Mouse (Mus musculus) limb, embryonic 13.5 days (tissue): ENCODE results near the gene Akap1. TPM values are rescaled to one million over a fixed set of nuclear protein-coding genes. Genes with fewer than 3 reads are reported as not detected.
A peak's percentile ranks its signal among the peaks of the same experiment; 100 is the strongest.
"Not testable (repeated sequence)": the region's sequence is repeated elsewhere in the genome, so short reads cannot be mapped to it uniquely, and the experiment has no call there.

Experiments
- ATAC-seq: fragments of 200-750 bp; cut with Nextera tagmentation; 2 replicates; pipeline ENCODE4 v1.8.0; 2017; ENCODE audit warnings: low read depth, moderate number of reproducible peaks, moderate TSS enrichment; ENCODE audit not compliant: low FRiP score
- H3K27ac ChIP-seq: fragments of 300-500 bp; sonication (generic); 2 replicates; pipeline ENCODE4 v1.5.1; 2015; ENCODE audit warnings: inconsistent platforms, mild to moderate bottlenecking, moderate library complexity
- H3K27me3 ChIP-seq: fragments of 300-500 bp; sonication (generic); 2 replicates; pipeline ENCODE4 v1.6.1; 2015; ENCODE audit warnings: mild to moderate bottlenecking, inconsistent platforms
- H3K36me3 ChIP-seq: fragments of 300-500 bp; sonication (generic); 2 replicates; pipeline ENCODE4 v1.6.1; 2015; ENCODE audit warnings: inconsistent platforms, mild to moderate bottlenecking, moderate library complexity
- H3K4me1 ChIP-seq: fragments of 300-500 bp; sonication (generic); 2 replicates; pipeline ENCODE4 v1.6.1; 2015; ENCODE audit warnings: inconsistent platforms
- H3K4me2 ChIP-seq: fragments of 300-500 bp; sonication (generic); replicated peaks from 2 replicates; pipeline ENCODE4 v1.6.1; 2015; ENCODE audit warnings: inconsistent platforms, mild to moderate bottlenecking, moderate library complexity
- H3K4me3 ChIP-seq: fragments of 300-500 bp; sonication (generic); 2 replicates; pipeline ENCODE4 v1.5.1; 2015; ENCODE audit warnings: moderate library complexity, mild to moderate bottlenecking, inconsistent platforms
- H3K9ac ChIP-seq: fragments of 300-500 bp; sonication (generic); 2 replicates; pipeline ENCODE4 v1.6.1; 2015; ENCODE audit warnings: mild to moderate bottlenecking, inconsistent platforms
- H3K9me3 ChIP-seq: fragments of 300-500 bp; sonication (generic); 2 replicates; pipeline ENCODE4 v1.6.1; 2016; ENCODE audit warnings: inconsistent platforms
- WGBS: fragments of 180-500 bp; shearing (Covaris S2); methylation state at CpG from one replicate; pipeline ENCODE4 v1.1.7; 2015; 5-methylcytosine and 5-hydroxymethylcytosine counted together
- polyA plus RNA-seq: library from polyadenylated mRNA; unstranded; fragments of >200 nt; fragmentation: Nextera tagmentation; extraction: Ambion mirVana; gene quantifications from 2 replicates; pipeline ENCODE4 v1.2.1, GENCODE M21; 2015

Gene Akap1
- polyA plus RNA-seq, 1 experiment from 2014 or later: 16.9 TPM

GRCm38 (mm10) chr11:88895800-88896232, 31.4 kb upstream of the Akap1 start:
- H3K27me3 ChIP-seq, H3K9me3 ChIP-seq, H3K9ac ChIP-seq, ATAC-seq, H3K27ac ChIP-seq, H3K36me3 ChIP-seq: not testable (repeated sequence)
- H3K4me3 ChIP-seq: peak overlapping the region; percentile 38
- 39% methylated on average over 39 of the region's 39 CpGs for WGBS
- H3K4me2 ChIP-seq: peak overlapping the region; percentile 35
- peaks cover 10% of the 10 kb centered on the region; the same call in 1 of the 2 replicates for H3K4me1 ChIP-seq

- Histone ChIP-seq H3K4me1 (peaks cover 10% of the 10 kb centered on the region; the same call in 1 of the 2 replicates), H3K4me2 (peak overlapping the region; percentile 32)
- H3K36me3 ChIP-seq, H3K4me3 ChIP-seq, H3K27ac ChIP-seq, H3K9me3 ChIP-seq, H3K27me3 ChIP-seq, ATAC-seq, H3K9ac ChIP-seq: not testable (repeated sequence)
- WGBS: 66% methylated on average over 16 of the region's 20 CpGs
Measured at GRCm38 (mm10) chr11:88895235-88895634, 30.8 kb upstream of the Akap1 start.

GRCm38 (mm10) chr11:88894279-88894678, 29.9 kb upstream of the Akap1 start:
- H3K27me3 ChIP-seq, H3K9me3 ChIP-seq: not testable (repeated sequence)
- WGBS: 93% methylated on average over 11 of the region's 14 CpGs

GRCm38 (mm10) chr11:88893501-88893900, 29.1 kb upstream of the Akap1 start:
- ATAC-seq, H3K4me2 ChIP-seq, H3K36me3 ChIP-seq, H3K9me3 ChIP-seq, H3K27ac ChIP-seq, H3K9ac ChIP-seq, H3K4me3 ChIP-seq, H3K27me3 ChIP-seq: not testable (repeated sequence)
- 83% methylated on average over 3 of the region's 8 CpGs for WGBS
- H3K4me1 ChIP-seq: peaks cover 10% of the 10 kb centered on the region; the same call in 1 of the 2 replicates

More at GRCm38 (mm10) chr11:88894279-88894678, 29.9 kb upstream of the Akap1 start:
- not testable (repeated sequence) for H3K27ac ChIP-seq, ATAC-seq, H3K9ac ChIP-seq, H3K36me3 ChIP-seq, H3K4me3 ChIP-seq, H3K4me2 ChIP-seq
- peaks cover 10% of the 10 kb centered on the region; the same call in 1 of the 2 replicates for H3K4me1 ChIP-seq

- not testable (repeated sequence) for ATAC-seq, H3K4me3 ChIP-seq, H3K36me3 ChIP-seq, H3K4me1 ChIP-seq, H3K27me3 ChIP-seq, H3K27ac ChIP-seq, H3K9ac ChIP-seq, H3K9me3 ChIP-seq, H3K4me2 ChIP-seq
- WGBS: 94% methylated on average over 23 of the region's 24 CpGs
Measured at GRCm38 (mm10) chr11:88892789-88893188, 28.4 kb upstream of the Akap1 start.

- H3K4me3 ChIP-seq, H3K36me3 ChIP-seq, H3K27me3 ChIP-seq, H3K9me3 ChIP-seq, H3K9ac ChIP-seq, H3K4me2 ChIP-seq, H3K4me1 ChIP-seq, ATAC-seq, H3K27ac ChIP-seq: not testable (repeated sequence)
- 98% methylated on average over 24 of the region's 24 CpGs for WGBS
Measured at GRCm38 (mm10) chr11:88891921-88892561, 27.7 kb upstream of the Akap1 start.

GRCm38 (mm10) chr11:88891446-88891845, 27.1 kb upstream of the Akap1 start:
- H3K4me1 ChIP-seq, H3K9me3 ChIP-seq, H3K4me2 ChIP-seq, H3K9ac ChIP-seq, H3K4me3 ChIP-seq, ATAC-seq, H3K27me3 ChIP-seq, H3K27ac ChIP-seq, H3K36me3 ChIP-seq: not testable (repeated sequence)
- WGBS: 95% methylated on average over 8 of the region's 12 CpGs

- not testable (repeated sequence) for H3K4me2 ChIP-seq, H3K4me1 ChIP-seq, H3K9me3 ChIP-seq, H3K36me3 ChIP-seq, H3K27ac ChIP-seq, H3K4me3 ChIP-seq, ATAC-seq, H3K27me3 ChIP-seq, H3K9ac ChIP-seq
- 92% methylated on average over 8 of the region's 11 CpGs for WGBS
Measured at GRCm38 (mm10) chr11:88890904-88891303, 26.5 kb upstream of the Akap1 start.

GRCm38 (mm10) chr11:88888996-88889395, 24.6 kb upstream of the Akap1 start:
- no peak overlapping the region for H3K27ac ChIP-seq
- WGBS: 84% methylated on average over 2 of the region's 2 CpGs
- no peak for ATAC-seq
- H3K4me1 ChIP-seq: no peaks in the 10 kb centered on the region
- no peaks in the 10 kb centered on the region for H3K27me3 ChIP-seq
- H3K9me3 ChIP-seq: no peaks in the 10 kb centered on the region
- no peak overlapping the region for H3K4me3 ChIP-seq
- H3K4me2 ChIP-seq: no peak overlapping the region
- no peaks in the 10 kb centered on the region for H3K36me3 ChIP-seq
- H3K9ac ChIP-seq: no peak overlapping the region

GRCm38 (mm10) chr11:88884376-88885065, 20.1 kb upstream of the Akap1 start:
- no peaks in the 10 kb centered on the region for H3K27me3 ChIP-seq
- H3K9me3 ChIP-seq: no peaks in the 10 kb centered on the region
- no peak for ATAC-seq
- no peaks in the 10 kb centered on the region for H3K4me1 ChIP-seq
- 73% methylated on average over 8 of the region's 8 CpGs for WGBS
- H3K27ac ChIP-seq: no peak overlapping the region
- H3K36me3 ChIP-seq: no peaks in the 10 kb centered on the region
- no peak overlapping the region for H3K4me2 ChIP-seq
- no peak overlapping the region for H3K4me3 ChIP-seq
- H3K9ac ChIP-seq: no peak overlapping the region

- no peak overlapping the region for H3K4me2 ChIP-seq
- no peak overlapping the region for H3K27ac ChIP-seq
- H3K4me1 ChIP-seq: peaks cover 8% of the 10 kb centered on the region
- no peak overlapping the region for H3K9ac ChIP-seq
- H3K27me3 ChIP-seq: peaks cover 17% of the 10 kb centered on the region
- no peaks in the 10 kb centered on the region for H3K36me3 ChIP-seq
- ATAC-seq: no peak
- no peaks in the 10 kb centered on the region for H3K9me3 ChIP-seq
- H3K4me3 ChIP-seq: no peak overlapping the region
- 79% methylated on average over 12 of the region's 12 CpGs for WGBS
Measured at GRCm38 (mm10) chr11:88878011-88878410, 13.6 kb upstream of the Akap1 start.

GRCm38 (mm10) chr11:88873667-88874030, 9.3 kb upstream of the Akap1 start:
- H3K9me3 ChIP-seq: no peaks in the 10 kb centered on the region
- H3K4me3 ChIP-seq: peak overlapping the region; percentile 35
- no peaks in the 10 kb centered on the region for H3K36me3 ChIP-seq
- no peak overlapping the region for H3K27ac ChIP-seq
- WGBS: 2% methylated on average over 10 of the region's 10 CpGs
- peak overlapping the region; percentile 50; the same call in 1 of the 2 replicates for H3K9ac ChIP-seq
- H3K4me1 ChIP-seq: peaks cover 9% of the 10 kb centered on the region
- no peak for ATAC-seq
- peaks cover 28% of the 10 kb centered on the region for H3K27me3 ChIP-seq
- H3K4me2 ChIP-seq: peak overlapping the region; percentile 63
